Mouse (Mus musculus): ENCODE measurements around the gene Helz. TPM values are rescaled to one million over a fixed set of nuclear protein-coding genes. Genes with fewer than 3 reads are reported as not detected.

Gene Helz
- polyA plus RNA-seq, 2 experiments from 2014 or later = 23.9 to 30.6 TPM

DNA sequence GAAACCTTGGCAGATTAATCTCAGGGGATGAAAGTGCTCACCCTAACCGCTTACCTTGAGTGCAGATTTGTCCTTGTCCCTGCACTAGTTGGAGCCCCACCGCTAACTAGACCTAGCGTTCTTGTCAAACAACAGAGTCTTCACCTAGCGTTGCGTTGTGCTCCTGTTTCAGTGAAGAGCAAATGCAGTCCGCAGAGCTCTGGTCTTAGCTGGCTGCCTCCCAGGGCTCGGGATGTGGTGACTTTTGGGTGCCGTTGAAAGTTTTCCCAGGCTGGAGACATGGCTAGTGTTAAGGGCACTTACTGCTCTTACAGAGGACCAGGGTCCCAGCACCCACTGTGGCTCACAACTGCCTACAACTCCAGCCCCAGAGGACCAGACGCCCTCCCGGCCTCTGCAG lies 127.5 kb downstream of the Helz start:
- ATAC-seq = no peak

DNA sequence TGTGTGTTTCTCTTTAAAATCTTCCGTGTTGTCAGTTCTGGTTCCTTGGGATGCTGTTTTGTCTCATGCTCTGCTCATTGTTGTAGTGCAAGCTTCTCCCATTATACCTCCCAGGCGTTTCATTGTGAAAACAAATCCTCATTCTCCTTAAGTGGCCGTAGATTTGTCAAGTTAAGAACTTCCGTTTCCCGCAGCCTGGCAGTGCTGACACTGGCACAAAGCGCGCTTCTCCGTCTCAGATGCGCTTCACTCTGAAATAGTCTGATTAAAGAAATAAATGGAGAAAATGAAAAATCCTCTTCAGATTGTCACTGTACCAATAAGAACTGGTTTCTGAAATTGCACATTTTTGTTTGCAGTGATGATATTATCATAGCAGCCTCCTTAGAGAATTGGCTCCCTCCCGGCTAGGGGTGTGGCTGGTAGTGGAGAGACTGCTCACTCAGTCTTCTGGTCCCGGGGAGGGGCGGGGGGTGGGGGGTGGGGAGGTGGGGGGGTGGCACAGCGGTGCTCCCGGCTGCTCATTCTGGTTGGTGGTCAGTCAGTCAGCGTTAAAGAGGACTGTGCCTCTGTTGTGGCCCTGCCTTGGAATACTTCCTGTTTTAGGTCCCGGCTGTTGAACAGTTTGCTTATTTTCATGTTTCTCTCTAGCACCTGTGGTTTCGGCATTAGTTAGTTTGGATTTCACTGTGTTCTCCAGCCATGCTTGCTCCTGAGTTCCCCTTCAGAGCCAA lies 128.6 kb downstream of the Helz start:
- no peak for ATAC-seq

GRCm38 (mm10) chr11:107682694-107683355 lies 135.1 kb downstream of the Helz start:
- ATAC-seq = no peak

DNA sequence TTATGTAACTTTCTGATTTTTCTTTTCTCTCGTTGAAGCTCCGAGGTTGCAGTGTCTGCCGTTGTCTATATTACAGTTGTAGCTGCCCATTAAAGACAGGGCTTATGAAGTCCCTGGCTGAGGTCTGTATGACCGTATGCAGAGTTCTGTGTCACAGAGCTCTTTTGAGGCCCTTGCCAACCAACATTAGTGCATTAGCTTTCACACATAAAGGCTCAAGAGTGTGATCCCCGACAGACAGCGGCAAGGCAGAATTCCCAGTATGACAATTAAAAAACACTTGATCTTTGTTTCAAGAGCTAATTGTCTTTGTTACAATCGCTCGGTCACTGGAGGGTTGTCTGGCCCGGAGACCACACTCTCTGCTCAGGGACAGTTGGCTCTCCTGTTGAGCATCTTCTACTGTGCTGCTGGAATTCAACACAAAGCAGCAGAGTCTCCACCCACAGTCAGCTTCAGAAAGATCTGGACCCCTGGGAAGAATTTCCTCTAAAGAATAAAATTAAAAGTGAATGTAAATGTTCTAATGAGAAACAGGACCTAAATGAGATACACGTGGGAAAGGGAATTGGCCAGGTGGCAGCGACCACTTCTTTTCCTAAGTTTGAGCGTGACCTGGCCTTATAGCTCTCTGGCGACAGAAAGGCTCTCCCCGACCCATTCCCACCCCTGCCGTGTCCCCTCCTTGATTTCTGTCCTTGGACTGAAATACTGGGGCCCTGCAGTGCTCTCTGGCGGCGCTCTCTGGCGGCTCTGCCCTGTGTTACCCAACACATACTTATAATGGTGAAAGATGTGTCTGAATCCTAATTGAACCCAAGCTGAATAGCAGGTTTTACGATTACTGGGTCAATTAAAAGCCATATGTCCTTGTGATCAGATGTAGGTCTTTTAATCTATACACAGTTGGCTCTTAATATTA lies 136.1 kb downstream of the Helz start:
- no peak for ATAC-seq

- ATAC-seq = no peak
Measured at GRCm38 (mm10) chr11:107686290-107686689, 138.6 kb downstream of the Helz start.

GRCm38 (mm10) chr11:107688480-107688879 lies 140.8 kb downstream of the Helz start:
- no peak for ATAC-seq

DNA sequence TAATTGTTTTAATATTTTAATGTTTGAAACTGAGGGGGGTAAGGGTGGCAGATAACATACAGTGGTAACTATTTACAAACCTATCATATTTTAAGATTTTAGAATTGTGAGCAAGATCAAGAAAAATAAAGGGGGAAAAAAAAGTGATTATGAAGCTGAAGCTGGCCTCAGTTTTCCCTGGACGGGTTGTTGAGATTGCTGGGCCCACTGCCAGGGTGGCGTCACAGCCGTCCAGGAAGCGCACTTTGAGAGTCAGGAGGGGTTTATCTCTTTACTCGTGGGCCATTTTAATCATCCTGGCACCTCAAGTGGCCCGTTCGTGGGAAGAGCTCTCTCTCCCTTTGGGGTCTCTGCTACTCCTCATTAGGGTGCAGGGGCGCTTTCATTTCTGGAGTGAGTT lies 143.8 kb downstream of the Helz start:
- ATAC-seq = no peak

- peak; percentile 61 for ATAC-seq
Measured at GRCm38 (mm10) chr11:107693338-107693737, 145.6 kb downstream of the Helz start.

GRCm38 (mm10) chr11:107699967-107700366 lies 152.2 kb downstream of the Helz start:
- no peak for ATAC-seq

DNA sequence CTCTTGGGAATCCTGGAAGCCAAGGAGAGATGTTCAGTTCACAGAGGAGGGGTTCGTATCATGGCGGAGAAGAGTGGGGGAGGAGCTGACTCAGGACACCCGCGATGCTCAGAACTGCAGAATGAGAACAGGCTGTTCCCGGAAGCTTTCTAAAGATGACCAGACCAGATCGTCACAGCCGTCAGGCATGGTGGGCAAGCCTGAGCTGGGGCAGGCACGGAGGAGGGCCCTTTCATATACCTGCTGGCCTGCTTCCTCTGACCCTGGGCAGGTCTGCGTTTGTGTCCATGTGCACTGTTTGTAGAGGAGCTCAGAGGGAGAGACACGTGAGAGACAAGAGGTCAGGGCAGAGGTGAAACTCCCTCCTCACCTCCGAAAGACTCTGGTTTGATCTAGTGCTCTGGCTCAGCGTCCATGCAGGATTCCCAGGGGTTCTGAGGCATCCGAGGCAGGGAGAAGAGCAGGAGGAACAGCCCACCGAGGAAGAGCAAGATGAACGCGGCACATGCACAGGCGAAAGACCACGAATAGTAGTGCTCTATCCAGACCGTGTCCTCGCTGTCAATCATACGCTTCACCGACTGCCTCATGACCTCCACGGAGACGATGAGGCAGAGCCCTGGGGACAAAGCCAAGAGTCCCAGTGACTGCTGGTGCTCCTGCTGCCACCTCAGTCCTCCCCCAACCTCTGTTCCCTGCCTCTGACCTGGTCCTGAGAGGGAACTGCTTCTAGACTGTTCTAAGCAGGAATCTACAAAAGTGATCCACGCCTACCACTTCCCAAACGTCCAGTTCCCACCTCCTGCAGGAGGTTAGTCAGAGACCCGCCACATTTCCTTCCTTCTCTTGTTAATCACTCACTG lies 155.8 kb downstream of the Helz start:
- no peak for ATAC-seq

DNA sequence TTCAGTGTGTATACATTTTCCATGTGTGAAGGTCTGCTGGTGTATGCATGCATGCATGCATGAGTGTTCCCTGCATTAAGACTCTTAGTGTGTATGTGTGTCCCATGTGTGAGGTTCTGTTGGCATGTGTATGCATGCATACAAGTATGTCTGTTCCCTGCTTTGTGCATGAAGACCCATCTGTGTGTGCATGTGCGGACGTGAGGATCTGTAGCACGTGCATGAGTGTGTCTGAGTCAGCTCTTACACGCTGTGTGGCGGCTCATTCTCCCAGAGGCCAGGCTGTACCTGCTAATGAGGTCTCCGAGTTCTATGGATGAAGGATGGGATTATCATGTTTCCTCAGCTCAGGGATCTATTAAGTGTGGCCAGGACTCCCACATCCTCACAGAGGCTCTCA lies 157.3 kb downstream of the Helz start:
- ATAC-seq = no peak

- ATAC-seq = no peak
Measured at GRCm38 (mm10) chr11:107705476-107706074, 157.8 kb downstream of the Helz start.

- ATAC-seq = no peak
Measured at GRCm38 (mm10) chr11:107707897-107708610, 160.3 kb downstream of the Helz start.

- no peak for ATAC-seq
Measured at GRCm38 (mm10) chr11:107710379-107710778, 162.6 kb downstream of the Helz start.

DNA sequence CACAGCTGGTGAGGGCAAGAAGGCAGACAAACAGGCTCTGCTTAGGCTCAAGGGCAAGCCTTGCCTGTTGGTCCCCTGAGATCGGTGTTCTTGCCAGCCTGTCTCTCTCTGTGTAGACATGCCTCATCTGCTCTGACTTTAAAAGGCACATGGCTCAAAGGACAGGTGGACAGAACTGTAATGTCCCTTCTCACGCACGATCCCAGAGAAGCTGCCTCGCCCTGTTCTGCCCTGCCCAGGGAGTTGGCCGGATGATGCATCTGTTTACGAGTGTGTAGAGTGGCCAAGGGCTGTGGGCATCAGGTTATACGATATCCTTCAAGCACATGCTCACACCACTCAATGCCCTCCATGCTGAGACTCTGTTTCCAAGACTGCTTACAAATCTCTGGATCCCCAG lies 166.6 kb downstream of the Helz start:
- ATAC-seq = no peak

DNA sequence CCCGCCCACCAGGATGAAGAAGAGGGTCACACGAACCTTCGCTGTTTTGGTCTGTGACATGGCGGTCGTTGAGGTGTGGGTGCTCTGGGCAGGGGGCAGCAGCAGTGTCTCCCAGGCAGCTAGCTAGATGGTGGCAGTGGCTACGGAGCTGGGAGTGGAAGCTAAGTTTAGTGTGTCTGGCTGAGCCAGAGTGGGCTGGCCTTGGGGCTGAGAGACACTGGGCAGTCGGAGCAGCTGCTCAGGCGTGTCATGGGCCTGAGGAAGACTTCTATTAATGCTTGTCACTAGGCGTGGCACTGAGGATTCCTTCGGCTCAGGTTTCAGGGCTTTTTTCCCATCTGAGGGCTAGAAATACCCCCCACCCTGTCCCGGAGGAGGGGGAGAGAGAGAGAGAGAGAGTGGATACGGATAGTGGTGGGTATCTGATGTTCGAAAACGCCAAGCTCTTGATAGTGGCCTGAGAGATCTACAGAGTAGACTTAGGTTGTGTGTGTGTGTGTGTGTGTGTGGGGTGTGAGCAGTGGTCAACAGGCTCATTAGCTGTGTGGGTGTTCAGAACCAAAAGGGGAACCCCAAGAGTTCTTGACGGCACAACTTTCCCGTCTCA lies 168.7 kb downstream of the Helz start, which contains the start of gene Cacng1:
Cacng1 (minus strand) TSS at position 191 of the 607 bp plus-strand sequence.
- ATAC-seq = no peak

GRCm38 (mm10) chr11:107720264-107721021 lies 172.7 kb downstream of the Helz start:
- ATAC-seq = no peak

DNA sequence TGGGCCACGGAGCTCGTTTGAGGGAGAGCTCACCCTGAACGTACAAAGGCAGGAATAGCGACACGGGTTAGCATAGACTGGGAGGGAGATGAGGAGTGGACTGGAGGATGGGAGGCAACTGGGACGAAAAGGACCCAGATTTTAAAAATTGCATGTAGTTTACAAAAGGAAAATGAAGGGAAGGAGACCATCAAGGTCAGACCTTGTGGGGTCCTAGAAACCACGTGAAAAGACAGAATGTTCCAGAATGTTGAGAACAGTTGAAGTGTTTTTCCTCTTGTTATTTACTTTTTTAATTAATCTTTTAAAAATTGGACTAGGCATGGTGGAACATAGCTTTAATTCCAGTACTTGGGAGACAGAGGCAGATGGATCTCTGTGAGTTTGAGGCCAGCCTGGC lies 173.3 kb downstream of the Helz start:
- ATAC-seq = no peak

DNA sequence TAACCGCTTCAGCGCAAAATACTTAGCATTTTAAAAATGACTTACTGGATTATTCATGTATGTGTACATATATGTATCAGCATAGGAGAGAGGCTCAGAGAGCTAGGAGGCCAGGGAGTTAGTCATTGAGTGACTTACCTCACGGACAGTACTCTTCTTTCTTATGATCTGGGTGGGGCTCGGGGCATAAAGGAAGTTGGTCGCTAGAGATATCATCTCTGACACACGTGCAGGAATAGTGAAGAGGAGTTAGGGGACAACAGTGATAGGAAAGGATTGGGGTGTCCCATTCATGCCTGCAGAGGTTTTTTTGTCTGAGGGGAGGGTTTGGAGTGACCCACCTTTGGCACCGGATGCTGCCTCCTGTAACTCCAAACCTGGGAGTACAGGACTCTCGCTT lies 176.9 kb downstream of the Helz start:
- no peak for ATAC-seq

All from activated CD4-positive, CD25-positive, alpha-beta regulatory T cell, adult 4 months (primary cell).